Mouse (Mus musculus) limb, embryonic 11.5 days (tissue): ENCODE data around the gene Krt6b. TPM values are rescaled to one million over a fixed set of nuclear protein-coding genes. Genes with fewer than 3 reads are reported as not detected.
"Not testable (repeated sequence)": the region's sequence is repeated elsewhere in the genome, so short reads cannot be mapped to it uniquely, and the experiment has no call there.

Experiments used
- ATAC-seq: fragments of 200-750 bp; cut with Nextera tagmentation; 2 replicates; pipeline ENCODE4 v1.8.0; 2017; ENCODE audit warnings: low read depth; ENCODE audit not compliant: insufficient number of reproducible peaks, low FRiP score, low TSS enrichment
- DNase-seq: peaks from one replicate; pipeline ENCODE4 v3.0.0-alpha.2; 2015; ENCODE audit warnings: low spot score
- H3K27ac ChIP-seq: fragments of 300-500 bp; sonication (generic); replicated peaks from 2 replicates; pipeline ENCODE4 v1.5.1; 2014; ENCODE audit warnings: low read depth, mild to moderate bottlenecking, low read length
- H3K27me3 ChIP-seq: fragments of 300-500 bp; sonication (generic); 2 replicates; pipeline ENCODE4 v1.6.1; 2014; ENCODE audit warnings: mild to moderate bottlenecking, low read length, mixed read lengths; ENCODE audit not compliant: control insufficient read depth, insufficient read depth
- H3K36me3 ChIP-seq: fragments of 300-500 bp; sonication (generic); 2 replicates; pipeline ENCODE4 v1.6.1; 2014; ENCODE audit warnings: mild to moderate bottlenecking, low read length, moderate library complexity, mixed read lengths; ENCODE audit not compliant: control insufficient read depth, insufficient read depth
- H3K4me1 ChIP-seq: fragments of 300-500 bp; sonication (generic); 2 replicates; pipeline ENCODE4 v1.6.1; 2014; ENCODE audit warnings: low read length, mixed read lengths; ENCODE audit not compliant: control insufficient read depth, insufficient read depth
- H3K4me2 ChIP-seq: fragments of 300-500 bp; sonication (generic); 2 replicates; pipeline ENCODE4 v1.6.1; 2014; ENCODE audit warnings: low read depth, mild to moderate bottlenecking, moderate library complexity; ENCODE audit not compliant: severe bottlenecking
- H3K4me3 ChIP-seq: fragments of 300-500 bp; sonication (generic); 2 replicates; pipeline ENCODE4 v1.5.1; 2014; ENCODE audit warnings: low read depth, low read length
- H3K9ac ChIP-seq: fragments of 300-500 bp; sonication (generic); 2 replicates; pipeline ENCODE4 v1.6.1; 2014; ENCODE audit warnings: mild to moderate bottlenecking, low read length
- H3K9me3 ChIP-seq: fragments of 300-500 bp; sonication (generic); 2 replicates; pipeline ENCODE4 v1.6.1; 2016; ENCODE audit warnings: low read length; ENCODE audit not compliant: control insufficient read depth
- WGBS: fragments of 180-500 bp; shearing (Covaris S2); extraction: QIAGEN DNeasy Blood & Tissue Kit; methylation state at CpG from one replicate; pipeline ENCODE4 v1.1.7; 2014; 5-methylcytosine and 5-hydroxymethylcytosine counted together
- polyA plus RNA-seq: library from polyadenylated mRNA; unstranded; fragments of >200 nt; fragmentation: Nextera tagmentation; extraction: Ambion mirVana; gene quantifications from 2 replicates; pipeline ENCODE4 v1.2.1, GENCODE M21; 2014

Krt6b gene
- polyA plus RNA-seq, 1 experiment from 2014 or later = not detected

GRCm38 (mm10) chr15:101702380-101702779 lies 22.3 kb upstream of the Krt6b start:
- Histone ChIP-seq H3K36me3 (no peaks in the 10 kb centered on the region), H3K27me3 (no peaks in the 10 kb centered on the region), H3K4me2 (no peak overlapping the region), H3K4me3 (no peak overlapping the region), H3K9ac (no peak overlapping the region), H3K27ac (no peak overlapping the region), H3K4me1 (no peaks in the 10 kb centered on the region), H3K9me3 (no peaks in the 10 kb centered on the region)
- ATAC-seq = no peak
- 49% methylated on average over 2 of the region's 2 CpGs for WGBS
- no peak for DNase-seq

DNA sequence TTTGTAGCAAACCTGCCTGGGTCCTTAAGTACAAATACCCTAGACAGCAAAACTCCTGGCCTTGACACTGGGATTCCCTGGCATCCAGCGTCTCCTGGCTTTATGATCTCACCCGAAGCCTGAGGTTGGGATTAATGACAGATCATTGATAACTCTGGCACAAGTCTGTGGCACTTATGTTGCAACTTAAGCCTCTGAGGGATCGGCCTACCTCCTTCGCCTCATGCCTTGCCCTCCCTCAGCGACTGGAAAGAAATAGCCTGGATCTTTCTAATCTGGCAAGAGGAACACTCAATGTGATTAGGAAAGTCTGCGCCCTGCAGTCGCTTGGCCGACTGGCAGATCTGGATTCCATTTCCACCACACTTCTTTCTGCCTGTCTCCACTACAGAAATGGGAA lies 19.8 kb upstream of the Krt6b start:
- WGBS = 83% methylated on average over 8 of the region's 8 CpGs
- H3K36me3 ChIP-seq = no peaks in the 10 kb centered on the region
- no peak overlapping the region for H3K27ac ChIP-seq
- no peak overlapping the region for H3K4me2 ChIP-seq
- no peak overlapping the region for H3K9ac ChIP-seq
- H3K27me3 ChIP-seq = no peaks in the 10 kb centered on the region
- H3K9me3 ChIP-seq = no peaks in the 10 kb centered on the region
- H3K4me1 ChIP-seq = no peaks in the 10 kb centered on the region
- DNase-seq = no peak
- no peak overlapping the region for H3K4me3 ChIP-seq
- ATAC-seq = no peak

- Histone ChIP-seq H3K4me3 (no peak overlapping the region), H3K4me1 (no peaks in the 10 kb centered on the region), H3K27me3 (no peaks in the 10 kb centered on the region), H3K4me2 (no peak overlapping the region), H3K36me3 (no peaks in the 10 kb centered on the region), H3K9ac (no peak overlapping the region), H3K27ac (no peak overlapping the region), H3K9me3 (no peaks in the 10 kb centered on the region)
- DNase-seq (no peak), ATAC-seq (no peak)
- 65% methylated on average over 3 of the region's 3 CpGs for WGBS
Measured at GRCm38 (mm10) chr15:101699192-101699591, 19.1 kb upstream of the Krt6b start.

- no peak for DNase-seq
- Histone ChIP-seq H3K9me3 (no peaks in the 10 kb centered on the region), H3K4me2 (no peak overlapping the region), H3K4me3 (no peak overlapping the region), H3K27ac (no peak overlapping the region), H3K27me3 (no peaks in the 10 kb centered on the region), H3K4me1 (no peaks in the 10 kb centered on the region), H3K9ac (no peak overlapping the region), H3K36me3 (no peaks in the 10 kb centered on the region)
- 84% methylated on average over 8 of the region's 8 CpGs for WGBS
- no peak for ATAC-seq
Measured at GRCm38 (mm10) chr15:101697326-101698188, 17.5 kb upstream of the Krt6b start.

- no peak within 1 kb of the TSS for H3K4me2 ChIP-seq
- H3K36me3 ChIP-seq = no peaks in the 10 kb centered on the region
- H3K4me1 ChIP-seq = no peaks in the 10 kb centered on the region
- DNase-seq (no peak), ATAC-seq (no peak)
- no peaks in the 10 kb centered on the region for H3K9me3 ChIP-seq
- no peak within 1 kb of the TSS for H3K4me3 ChIP-seq
- H3K27ac ChIP-seq = no peak within 1 kb of the TSS
- H3K9ac ChIP-seq = no peak within 1 kb of the TSS
- H3K27me3 ChIP-seq = no peaks in the 10 kb centered on the region
- WGBS = 84% methylated on average over 5 of the region's 5 CpGs
Measured at GRCm38 (mm10) chr15:101694207-101694606, 14.1 kb upstream of the Krt6b start, which contains the start of gene Krt6a. Krt6a (minus strand) TSS chr15:101694307.

DNA sequence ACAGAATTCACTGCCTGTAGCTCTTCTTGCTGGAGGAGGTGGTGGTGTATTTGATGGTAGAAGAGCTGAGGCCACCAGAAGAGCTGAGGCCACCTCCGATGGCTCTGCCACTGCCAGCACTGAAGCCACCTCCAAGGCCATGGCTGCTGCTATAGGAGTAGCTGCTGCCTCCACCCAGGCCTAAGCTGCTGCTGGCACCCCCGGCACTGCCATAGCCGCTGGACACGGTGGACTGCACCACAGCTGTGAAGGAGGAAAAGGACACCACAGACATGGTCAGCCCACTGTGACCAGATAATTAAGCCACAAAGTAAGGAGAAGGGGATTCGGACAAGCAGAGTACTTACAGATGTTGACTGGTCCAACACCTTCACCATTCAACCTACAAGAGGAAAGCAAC lies 10.4 kb upstream of the Krt6b start:
- not testable (repeated sequence) for H3K4me1 ChIP-seq, ATAC-seq, H3K4me2 ChIP-seq, DNase-seq, H3K9me3 ChIP-seq, H3K27me3 ChIP-seq, H3K36me3 ChIP-seq, H3K4me3 ChIP-seq, H3K9ac ChIP-seq, H3K27ac ChIP-seq
- 91% methylated on average over 5 of the region's 5 CpGs for WGBS

DNA sequence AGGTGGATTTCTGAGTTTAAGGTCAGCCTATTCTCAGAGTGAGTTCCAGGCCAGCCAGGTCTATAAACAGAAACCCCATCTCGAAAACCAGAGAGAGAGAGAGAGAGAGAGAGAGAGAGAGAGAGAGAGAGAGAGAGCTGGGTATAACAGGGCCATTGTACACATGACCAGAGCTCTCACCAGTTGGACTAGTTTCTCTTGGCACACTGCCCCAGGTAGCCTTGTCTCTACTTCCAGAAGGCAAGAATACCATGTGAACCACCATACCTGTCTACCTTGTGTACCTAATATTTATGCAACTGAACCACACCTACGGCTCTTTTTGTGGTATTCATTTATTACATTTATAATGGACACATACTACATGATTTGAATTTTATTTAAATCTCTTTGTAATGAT lies 8.1 kb upstream of the Krt6b start:
- H3K4me2 ChIP-seq = no peak overlapping the region
- no peak overlapping the region for H3K4me3 ChIP-seq
- H3K9me3 ChIP-seq = no peaks in the 10 kb centered on the region
- H3K27ac ChIP-seq = no peak overlapping the region
- no peaks in the 10 kb centered on the region for H3K4me1 ChIP-seq
- no peaks in the 10 kb centered on the region for H3K27me3 ChIP-seq
- DNase-seq (no peak), ATAC-seq (no peak)
- no peaks in the 10 kb centered on the region for H3K36me3 ChIP-seq
- WGBS = 70% methylated on average over 2 of the region's 2 CpGs
- no peak overlapping the region for H3K9ac ChIP-seq

DNA sequence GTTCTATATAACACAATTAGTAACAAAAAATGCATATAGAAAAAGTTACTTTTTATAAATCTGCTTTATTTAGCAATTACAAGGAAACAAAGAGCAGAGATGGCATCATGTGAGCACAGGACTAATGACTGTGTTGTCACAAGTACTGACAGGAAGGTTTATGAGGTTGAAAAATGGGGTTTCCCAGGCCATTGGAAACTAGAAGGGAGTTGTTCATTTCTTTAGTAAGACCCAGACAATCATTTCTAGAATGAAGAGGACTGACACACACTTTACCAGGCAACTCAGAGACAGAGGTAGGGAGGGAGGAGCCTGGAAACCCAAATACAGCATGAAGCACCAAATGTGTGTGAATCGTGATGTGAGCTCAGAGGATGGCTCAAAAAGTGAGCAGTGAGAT lies 4.1 kb downstream of the Krt6b start:
- DNase-seq (no peak), ATAC-seq (no peak)
- Histone ChIP-seq H3K27ac (no peak overlapping the region), H3K9me3 (no peaks in the 10 kb centered on the region), H3K4me1 (no peaks in the 10 kb centered on the region), H3K4me3 (no peak overlapping the region), H3K36me3 (no peaks in the 10 kb centered on the region), H3K9ac (no peak overlapping the region), H3K27me3 (no peaks in the 10 kb centered on the region), H3K4me2 (no peak overlapping the region)
- 82% methylated on average over 1 of the region's 1 CpGs for WGBS
